Mouse (Mus musculus): ENCODE results near the gene Tph2. TPM values are rescaled to one million over a fixed set of nuclear protein-coding genes. Genes with fewer than 3 reads are reported as not detected.
"Not testable (repeated sequence)": the region's sequence is repeated elsewhere in the genome, so short reads cannot be mapped to it uniquely, and the experiment has no call there.

Gene Tph2
- polyA plus RNA-seq, 1 experiment: not detected

- no peak overlapping the region for H3K27ac ChIP-seq (ENCODE audit: insufficient read depth, low read length)
- TF ChIP-seq CTCF (IDR thresholded peaks at IDR 0.05; ENCODE audit: borderline replicate concordance, insufficient read depth, low read length): no peak
- TF ChIP-seq POLR2A (IDR thresholded peaks at IDR 0.05; ENCODE audit: low read depth, low read length): no peak
- H3K4me3 ChIP-seq (ENCODE audit: insufficient read depth, low read length): no peak overlapping the region
- no peaks in the 10 kb centered on the region for H3K4me1 ChIP-seq (ENCODE audit: control insufficient read depth, insufficient read depth, low read length)
These were observed 2.6 kb upstream of the Tph2 start for GRCm38 (mm10) chr10:115187390-115187789.

DNA sequence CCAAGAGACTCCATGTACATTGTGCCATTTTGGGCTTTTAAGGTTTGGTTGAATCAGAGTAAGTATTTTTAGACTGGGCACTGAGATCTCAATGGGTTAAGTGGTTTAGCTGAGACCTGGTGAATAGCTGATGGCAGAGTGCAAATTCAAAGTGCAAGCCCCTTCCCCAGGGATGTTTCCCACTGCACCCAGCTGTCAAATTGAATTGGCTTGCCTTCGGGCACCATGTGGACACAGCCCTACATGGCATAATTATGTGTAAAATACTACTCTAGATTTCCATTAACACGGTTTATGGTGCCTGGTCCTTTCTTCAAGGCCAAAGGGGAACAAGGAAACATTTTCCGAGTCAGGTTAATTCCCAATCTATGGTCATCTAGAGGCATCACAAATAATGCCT lies 3.8 kb downstream of the Tph2 start:
- TF ChIP-seq CTCF (IDR thresholded peaks at IDR 0.05; ENCODE audit: borderline replicate concordance, insufficient read depth, low read length) (no peak), POLR2A (IDR thresholded peaks at IDR 0.05; ENCODE audit: low read depth, low read length) (no peak)
- H3K4me1 ChIP-seq (ENCODE audit: control insufficient read depth, insufficient read depth, low read length): no peaks in the 10 kb centered on the region
- no peak overlapping the region for H3K27ac ChIP-seq (ENCODE audit: insufficient read depth, low read length)
- H3K4me3 ChIP-seq (ENCODE audit: insufficient read depth, low read length): no peak overlapping the region

DNA sequence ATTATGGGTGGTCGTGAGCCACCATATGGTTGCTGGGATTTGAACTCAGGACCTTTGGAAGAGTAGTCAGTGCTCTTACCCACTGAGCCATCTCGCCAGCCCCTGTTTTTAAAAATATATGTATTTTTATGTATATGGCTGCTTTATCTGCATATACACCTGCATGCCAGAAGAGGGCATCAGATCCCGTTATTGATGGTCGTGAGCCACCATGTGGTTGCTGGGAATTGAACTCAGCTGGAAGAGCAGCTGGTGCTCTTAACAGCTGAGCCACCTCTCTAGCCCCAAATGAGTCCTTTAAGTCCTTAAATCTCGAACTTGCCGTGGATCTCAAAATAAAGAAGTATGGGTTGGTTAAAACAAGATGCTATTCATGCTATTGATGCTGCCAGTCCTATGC lies 6.8 kb downstream of the Tph2 start:
- H3K27ac ChIP-seq (ENCODE audit: insufficient read depth, low read length); H3K4me1 ChIP-seq (ENCODE audit: control insufficient read depth, insufficient read depth, low read length); H3K4me3 ChIP-seq (ENCODE audit: insufficient read depth, low read length): not testable (repeated sequence)

DNA sequence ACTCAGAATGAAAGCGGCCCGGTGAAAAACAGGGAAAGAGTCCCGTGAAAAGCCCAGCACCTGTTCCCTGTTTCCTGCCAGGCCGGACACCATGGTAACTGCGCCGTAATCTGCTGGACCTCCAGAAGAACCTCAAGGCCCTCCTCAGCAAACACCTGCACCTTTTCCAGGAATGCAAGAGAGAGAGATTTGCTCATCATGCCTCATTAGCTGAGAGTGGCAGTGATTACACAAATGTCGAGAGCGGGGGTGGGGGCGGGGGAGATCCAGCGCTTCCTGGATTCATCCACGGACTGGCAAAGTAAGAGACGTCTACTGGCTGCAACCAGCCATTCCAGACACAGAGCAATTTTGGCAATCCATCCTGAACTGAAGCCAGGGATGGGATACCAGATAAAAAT lies 9.2 kb downstream of the Tph2 start:
- TF ChIP-seq CTCF (IDR thresholded peaks at IDR 0.05; ENCODE audit: borderline replicate concordance, insufficient read depth, low read length) (no peak), POLR2A (IDR thresholded peaks at IDR 0.05; ENCODE audit: low read depth, low read length) (no peak)
- Histone ChIP-seq H3K4me1 (ENCODE audit: control insufficient read depth, insufficient read depth, low read length) (no peaks in the 10 kb centered on the region), H3K27ac (ENCODE audit: insufficient read depth, low read length) (no peak overlapping the region), H3K4me3 (ENCODE audit: insufficient read depth, low read length) (no peak overlapping the region)

GRCm38 (mm10) chr10:115173336-115173735 lies 11.5 kb downstream of the Tph2 start:
- Histone ChIP-seq H3K4me1 (ENCODE audit: control insufficient read depth, insufficient read depth, low read length) (no peaks in the 10 kb centered on the region), H3K27ac (ENCODE audit: insufficient read depth, low read length) (no peak overlapping the region), H3K4me3 (ENCODE audit: insufficient read depth, low read length) (no peak overlapping the region)
- no peak for TF ChIP-seq CTCF (IDR thresholded peaks at IDR 0.05; ENCODE audit: borderline replicate concordance, insufficient read depth, low read length)
- TF ChIP-seq POLR2A (IDR thresholded peaks at IDR 0.05; ENCODE audit: low read depth, low read length): no peak

GRCm38 (mm10) chr10:115171351-115171818 lies 13.4 kb downstream of the Tph2 start:
- H3K4me3 ChIP-seq (ENCODE audit: insufficient read depth, low read length): no peak overlapping the region
- no peak overlapping the region for H3K27ac ChIP-seq (ENCODE audit: insufficient read depth, low read length)
- no peaks in the 10 kb centered on the region for H3K4me1 ChIP-seq (ENCODE audit: control insufficient read depth, insufficient read depth, low read length)
- TF ChIP-seq POLR2A (IDR thresholded peaks at IDR 0.05; ENCODE audit: low read depth, low read length) (no peak), CTCF (IDR thresholded peaks at IDR 0.05; ENCODE audit: borderline replicate concordance, insufficient read depth, low read length) (no peak)

GRCm38 (mm10) chr10:115170496-115171350 lies 14.1 kb downstream of the Tph2 start:
- Histone ChIP-seq H3K4me1 (ENCODE audit: control insufficient read depth, insufficient read depth, low read length) (no peaks in the 10 kb centered on the region), H3K27ac (ENCODE audit: insufficient read depth, low read length) (no peak overlapping the region), H3K4me3 (ENCODE audit: insufficient read depth, low read length) (no peak overlapping the region)
- TF ChIP-seq POLR2A (IDR thresholded peaks at IDR 0.05; ENCODE audit: low read depth, low read length): no peak
- TF ChIP-seq CTCF (IDR thresholded peaks at IDR 0.05; ENCODE audit: borderline replicate concordance, insufficient read depth, low read length): no peak

- TF ChIP-seq POLR2A (IDR thresholded peaks at IDR 0.05; ENCODE audit: low read depth, low read length) (no peak), CTCF (IDR thresholded peaks at IDR 0.05; ENCODE audit: borderline replicate concordance, insufficient read depth, low read length) (no peak)
- Histone ChIP-seq H3K27ac (ENCODE audit: insufficient read depth, low read length) (no peak overlapping the region), H3K4me1 (ENCODE audit: control insufficient read depth, insufficient read depth, low read length) (no peaks in the 10 kb centered on the region), H3K4me3 (ENCODE audit: insufficient read depth, low read length) (no peak overlapping the region)
These were observed 15.4 kb downstream of the Tph2 start for GRCm38 (mm10) chr10:115169410-115169809.

GRCm38 (mm10) chr10:115160289-115160688 lies 24.5 kb downstream of the Tph2 start:
- no peak overlapping the region for H3K27ac ChIP-seq (ENCODE audit: insufficient read depth, low read length)
- no peaks in the 10 kb centered on the region for H3K4me1 ChIP-seq (ENCODE audit: control insufficient read depth, insufficient read depth, low read length)
- H3K4me3 ChIP-seq (ENCODE audit: insufficient read depth, low read length): no peak overlapping the region
- TF ChIP-seq POLR2A (IDR thresholded peaks at IDR 0.05; ENCODE audit: low read depth, low read length): no peak
- no peak for TF ChIP-seq CTCF (IDR thresholded peaks at IDR 0.05; ENCODE audit: borderline replicate concordance, insufficient read depth, low read length)

- Histone ChIP-seq H3K4me1 (ENCODE audit: control insufficient read depth, insufficient read depth, low read length) (no peaks in the 10 kb centered on the region), H3K4me3 (ENCODE audit: insufficient read depth, low read length) (no peak overlapping the region), H3K27ac (ENCODE audit: insufficient read depth, low read length) (no peak overlapping the region)
- TF ChIP-seq CTCF (IDR thresholded peaks at IDR 0.05; ENCODE audit: borderline replicate concordance, insufficient read depth, low read length): no peak
- no peak for TF ChIP-seq POLR2A (IDR thresholded peaks at IDR 0.05; ENCODE audit: low read depth, low read length)
These were observed 37.5 kb downstream of the Tph2 start for GRCm38 (mm10) chr10:115147308-115147707.
